Mouse (Mus musculus) ovary, postnatal 14 days (tissue): ENCODE measurements at regions not wholly inside any gene's neighbourhood (a gene's known extent, or its start where the extent isn't known, plus 50 kb on each side); places are given as distances from the start of the nearest gene placed in this dataset.

Source experiments
- DNase-seq: peaks from one replicate; pipeline ENCODE4 v3.0.0; 2022; ENCODE audit warnings: low spot score

GRCm38 (mm10) chr15:51734194-51734593 lies 2150.5 kb upstream of the Gm7489 start:
- no peak for DNase-seq
